Mouse (Mus musculus) kidney, adult 2 months (tissue): ENCODE measurements around the gene Galnt18.

Experiments
- CTCF ChIP-seq: fragments of 200-500 bp; conservative IDR thresholded peaks from 2 replicates; pipeline ENCODE4 v1.5.1; 2011; ENCODE audit warnings: low read depth, mild to moderate bottlenecking, control low read depth, low read length, moderate library complexity, mixed read lengths; ENCODE audit not compliant: insufficient read depth, insufficient read length
- POLR2A ChIP-seq: fragments of 200-500 bp; IDR thresholded peaks from one replicate; pipeline ENCODE4 v1.6.1; 2011; ENCODE audit warnings: low read depth, low read length, control low read depth

DNA sequence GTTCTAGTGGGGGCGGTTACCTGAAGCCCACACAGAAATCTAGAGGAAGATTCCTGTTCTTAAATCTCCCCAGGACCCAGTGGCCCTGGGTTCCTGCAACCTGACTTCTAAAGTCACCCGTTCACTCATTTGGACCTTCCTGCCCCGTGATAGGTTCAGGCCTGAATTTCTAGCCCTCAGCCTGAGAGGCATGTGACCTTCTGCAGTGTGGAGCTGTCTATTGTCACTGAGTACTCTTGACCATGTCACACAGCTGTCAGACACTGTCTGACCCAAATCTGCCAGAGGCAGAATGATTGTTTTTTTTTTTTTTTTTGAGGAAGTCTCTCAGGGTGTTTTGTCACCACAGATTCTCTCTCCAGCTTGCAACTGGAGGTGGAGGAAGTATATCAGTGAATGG, 103.3 kb downstream of the Galnt18 start:
- TF ChIP-seq CTCF (no peak), POLR2A (no peak)
